Mouse (Mus musculus) olfactory bulb, adult 2 months (tissue): ENCODE results near the gene Mrps15. TPM values are rescaled to one million over a fixed set of nuclear protein-coding genes. Genes with fewer than 3 reads are reported as not detected.
"Not testable (repeated sequence)": the region's sequence is repeated elsewhere in the genome, so short reads cannot be mapped to it uniquely, and the experiment has no call there.

Experiments used
- H3K27ac ChIP-seq: fragments of 200-500 bp; 2 replicates; pipeline ENCODE4 v1.5.1; 2012; ENCODE audit warnings: low read depth, low read length; ENCODE audit not compliant: insufficient read depth
- H3K4me1 ChIP-seq: fragments of 200-500 bp; 2 replicates; pipeline ENCODE4 v1.6.1; 2012; ENCODE audit warnings: low read length; ENCODE audit not compliant: control insufficient read depth, insufficient read depth
- H3K4me3 ChIP-seq: fragments of 200-500 bp; 2 replicates; pipeline ENCODE4 v1.5.1; 2012; ENCODE audit warnings: mild to moderate bottlenecking, low read depth, low read length, moderate library complexity; ENCODE audit not compliant: insufficient read depth
- CTCF ChIP-seq: fragments of 200-500 bp; IDR thresholded peaks from 2 replicates; pipeline ENCODE4 v1.5.1; 2012; ENCODE audit warnings: low read depth, mild to moderate bottlenecking, low read length, moderate library complexity; ENCODE audit not compliant: insufficient read depth
- POLR2A ChIP-seq: fragments of 200-500 bp; IDR thresholded peaks from 2 replicates; pipeline ENCODE4 v1.6.1; 2012; ENCODE audit warnings: mild to moderate bottlenecking, low read depth, low read length, moderate library complexity; ENCODE audit not compliant: insufficient read depth
- WGBS: fragments of 180-500 bp; shearing (Covaris S2); methylation state at CpG from one replicate; pipeline ENCODE4 v1.1.7; 2018; 5-methylcytosine and 5-hydroxymethylcytosine counted together
- polyA plus RNA-seq: library from polyadenylated mRNA; stranded (reverse); fragments of >200 nt; gene quantifications from 2 replicates; pipeline ENCODE4 v1.2.4, GENCODE M21; 2012; ENCODE audit warnings: low replicate concordance; ENCODE audit not compliant: missing spikeins, insufficient read depth, insufficient read length

The Mrps15 gene
- polyA plus RNA-seq, 1 experiment: not detected

DNA sequence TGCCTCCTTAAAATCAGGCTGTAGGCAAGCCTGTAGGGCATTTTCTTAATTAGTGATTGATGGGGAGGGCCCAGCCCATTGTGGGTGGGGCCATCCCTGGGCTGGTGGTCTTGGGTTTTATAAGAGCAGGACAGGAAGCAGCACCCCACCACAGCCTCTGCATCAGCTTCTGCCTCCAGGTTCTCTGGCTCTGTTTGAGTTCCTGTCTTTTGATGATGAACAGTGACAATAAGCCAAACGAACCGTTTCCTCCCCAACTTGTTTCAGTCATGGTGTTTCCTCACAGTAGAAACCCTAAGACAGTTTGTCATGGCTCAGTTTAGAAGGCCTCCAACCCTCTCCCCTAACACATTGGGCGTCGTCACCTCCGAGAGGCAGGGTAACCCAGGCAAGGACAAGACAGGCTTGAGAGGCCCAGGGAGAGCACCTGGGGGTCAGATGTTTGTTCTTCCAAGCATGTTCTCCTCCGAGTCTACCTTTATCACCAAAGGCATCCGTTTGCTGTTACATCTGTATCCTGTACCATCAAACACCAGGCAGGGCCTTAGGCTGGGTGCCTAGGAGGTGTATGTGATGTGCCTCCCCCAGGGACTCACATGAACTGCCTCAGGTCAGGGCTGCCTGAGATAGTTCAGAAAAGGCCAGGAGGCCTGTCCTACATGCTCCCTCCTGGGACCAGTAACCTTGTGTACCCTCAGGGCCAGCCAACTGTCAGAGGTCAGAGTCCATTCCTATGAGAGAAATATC is 43.5 kb downstream of the Mrps15 start:
- TF ChIP-seq POLR2A: no peak
- TF ChIP-seq CTCF: no peak
- Histone ChIP-seq H3K4me1 (0 out of 2 replicates have a peak, but pooled peaks cover 2% of the 10 kb centered on the region), H3K4me3 (no peak overlapping the region), H3K27ac (no peak overlapping the region)
- 83% methylated on average over 7 of the region's 7 CpGs for WGBS

DNA sequence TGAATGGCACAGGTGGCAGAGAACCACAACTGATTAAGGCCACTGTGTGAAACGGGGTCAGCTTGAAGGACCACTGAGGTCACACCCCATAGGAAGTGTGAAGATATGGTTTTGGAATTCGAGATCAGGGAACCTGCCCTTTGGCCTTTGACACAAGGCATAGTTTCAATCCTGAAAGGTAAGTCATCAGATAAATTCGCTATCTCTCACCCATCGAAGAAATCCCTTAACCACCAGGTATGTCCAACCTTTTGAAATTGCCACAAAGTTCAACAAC is 44.1 kb downstream of the Mrps15 start:
- TF ChIP-seq POLR2A (no peak), CTCF (no peak)
- H3K27ac ChIP-seq: no peak overlapping the region
- H3K4me3 ChIP-seq: no peak overlapping the region
- WGBS: 87% methylated on average over 4 of the region's 4 CpGs
- 0 out of 2 replicates have a peak, but pooled peaks cover 2% of the 10 kb centered on the region for H3K4me1 ChIP-seq

- Histone ChIP-seq H3K4me1 (no peaks in the 10 kb centered on the region), H3K4me3 (no peak overlapping the region), H3K27ac (no peak overlapping the region)
- TF ChIP-seq CTCF (no peak), POLR2A (no peak)
- 85% methylated on average over 8 of the region's 8 CpGs for WGBS
These were observed 45.1 kb downstream of the Mrps15 start for GRCm38 (mm10) chr4:126091873-126092272.

GRCm38 (mm10) chr4:126095622-126096430 is 49.1 kb downstream of the Mrps15 start:
- not testable (repeated sequence) for H3K4me3 ChIP-seq
- 49% methylated on average over 14 of the region's 14 CpGs for WGBS

GRCm38 (mm10) chr4:126096464-126097111 is 49.9 kb downstream of the Mrps15 start, which contains the start of gene Lsm10:
TSS of gene Lsm10 (plus strand) at chr4:126096623.
- Histone ChIP-seq H3K4me3 (peak within 1 kb of the TSS; percentile 90), H3K4me1 (peaks cover 20% of the 10 kb centered on the region), H3K27ac (peak within 1 kb of the TSS; percentile 90)
- WGBS: 2% methylated on average over 37 of the region's 37 CpGs
- TF ChIP-seq POLR2A: peak; percentile 74
- TF ChIP-seq CTCF: no peak; the same call in 1 of the 2 replicates

More at GRCm38 (mm10) chr4:126095622-126096430, 49.1 kb downstream of the Mrps15 start:
- H3K4me1 ChIP-seq: peaks cover 20% of the 10 kb centered on the region
- H3K27ac ChIP-seq: not testable (repeated sequence)

DNA sequence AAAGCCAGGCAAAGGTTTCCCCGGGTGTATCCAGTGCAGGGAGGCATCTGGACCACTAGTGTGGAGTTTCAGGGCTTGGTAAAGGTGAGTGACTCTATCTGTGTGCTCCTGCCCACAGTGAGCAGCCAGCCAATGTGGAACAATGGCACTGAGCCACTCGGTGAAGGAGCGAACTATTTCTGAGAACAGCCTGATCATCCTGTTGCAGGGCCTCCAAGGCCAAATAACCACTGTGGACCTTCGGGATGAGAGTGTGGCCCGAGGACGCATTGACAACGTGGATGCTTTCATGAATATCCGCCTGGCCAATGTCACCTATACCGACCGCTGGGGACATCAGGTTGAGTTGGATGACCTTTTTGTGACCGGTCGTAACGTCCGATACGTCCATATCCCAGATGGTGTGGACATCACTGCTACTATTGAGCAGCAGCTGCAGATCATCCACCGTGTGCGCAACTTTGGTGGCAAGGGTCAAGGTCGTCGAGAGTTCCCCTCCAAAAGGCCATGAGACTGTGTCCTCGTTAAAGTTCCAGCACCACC is 51.1 kb downstream of the Mrps15 start:
- Histone ChIP-seq H3K27ac (no peak overlapping the region), H3K4me1 (peaks cover 25% of the 10 kb centered on the region), H3K4me3 (no peak overlapping the region)
- TF ChIP-seq POLR2A (no peak), CTCF (no peak)
- 94% methylated on average over 20 of the region's 20 CpGs for WGBS

DNA sequence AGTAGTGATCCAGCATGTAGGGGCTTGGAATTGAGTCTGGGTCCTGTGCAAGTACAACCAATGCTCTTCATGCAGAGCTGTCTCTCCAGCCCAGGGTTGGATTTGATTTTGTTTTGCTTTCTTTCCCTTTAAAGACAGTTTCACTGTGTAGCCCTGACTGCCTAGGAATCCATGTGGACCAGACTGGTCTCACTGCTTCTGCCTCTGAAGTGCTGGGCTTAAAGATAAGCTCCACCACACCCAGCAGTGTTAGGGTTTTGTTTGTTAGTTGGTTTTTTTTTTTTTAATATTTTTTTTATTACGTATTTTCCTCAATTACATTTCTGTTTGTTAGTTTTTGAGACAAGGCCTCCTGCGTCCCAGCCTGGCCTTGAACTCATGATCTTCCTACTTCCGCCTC is 52.6 kb downstream of the Mrps15 start:
- Histone ChIP-seq H3K4me1 (peaks cover 30% of the 10 kb centered on the region), H3K4me3 (no peak overlapping the region), H3K27ac (peak overlapping the region; percentile 26; the same call in 1 of the 2 replicates)
- TF ChIP-seq POLR2A: no peak
- no peak for TF ChIP-seq CTCF
- 94% methylated on average over 3 of the region's 3 CpGs for WGBS

GRCm38 (mm10) chr4:126100764-126101163 is 54.0 kb downstream of the Mrps15 start:
- no peak overlapping the region for H3K27ac ChIP-seq
- no peak for TF ChIP-seq CTCF
- no peak overlapping the region for H3K4me3 ChIP-seq
- peaks cover 33% of the 10 kb centered on the region for H3K4me1 ChIP-seq
- WGBS: 81% methylated on average over 3 of the region's 3 CpGs
